Mouse (Mus musculus) bone marrow, adult 2 months (tissue): ENCODE measurements around the gene Hist1h4b.

Experiments used
- CTCF ChIP-seq: fragments of 200-500 bp; IDR thresholded peaks from 2 replicates; pipeline ENCODE4 v1.5.1; 2011; ENCODE audit warnings: low read length, control low read depth; ENCODE audit not compliant: control insufficient read depth, insufficient read depth
- POLR2A ChIP-seq: fragments of 200-500 bp; IDR thresholded peaks from 2 replicates; pipeline ENCODE4 v1.6.1; 2011; ENCODE audit warnings: low read depth, mild to moderate bottlenecking, control low read depth, low read length, borderline replicate concordance; ENCODE audit not compliant: control insufficient read depth

DNA sequence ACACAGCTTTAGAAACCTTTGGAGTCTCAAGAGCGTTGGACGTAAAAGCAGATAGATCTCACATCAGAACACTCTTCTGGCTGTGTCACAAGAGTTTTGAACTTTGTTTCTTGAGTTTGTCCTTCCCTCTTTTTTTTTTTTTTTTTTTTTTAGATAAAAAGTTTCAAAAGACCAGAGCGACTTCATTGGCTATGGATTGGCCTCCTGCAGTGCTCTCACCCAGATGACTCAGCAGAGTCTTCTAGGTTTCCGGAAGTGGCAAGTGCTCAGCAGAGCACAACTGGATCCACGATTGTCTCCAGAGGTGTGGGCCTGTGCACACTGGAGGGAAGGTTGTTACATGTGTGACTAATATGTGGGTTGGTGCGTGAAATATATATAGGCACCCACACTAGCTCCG lies 21.5 kb downstream of the Hist1h4b start:
- no peak for TF ChIP-seq POLR2A
- TF ChIP-seq CTCF: no peak
